Mouse (Mus musculus): ENCODE results near the gene Gtf2h3. TPM values are rescaled to one million over a fixed set of nuclear protein-coding genes. Genes with fewer than 3 reads are reported as not detected.
"Not testable (repeated sequence)": the region's sequence is repeated elsewhere in the genome, so short reads cannot be mapped to it uniquely, and the experiment has no call there.

Gtf2h3 gene
- polyA plus RNA-seq, 1 experiment from 2014 or later, result 49.4 TPM

GRCm38 (mm10) chr5:124599726-124600125, 20.8 kb downstream of the Gtf2h3 start:
- 61% methylated on average over 8 of the region's 8 CpGs for WGBS
- Histone ChIP-seq H3K4me2 (ENCODE audit: low read depth, low read length) (peak overlapping the region; percentile 94; the same call in 1 of the 2 replicates), H3K36me3 (ENCODE audit: control insufficient read depth, insufficient read depth, low read length) (peaks cover 17% of the 10 kb centered on the region)
- H3K9me3 ChIP-seq (ENCODE audit: control insufficient read depth, low read length); ATAC-seq (ENCODE audit: low read depth); H3K9ac ChIP-seq (replicated peaks; ENCODE audit: low read depth, low read length); H3K27me3 ChIP-seq (ENCODE audit: control insufficient read depth, insufficient read depth, low read length); H3K4me3 ChIP-seq (ENCODE audit: low read depth, low read length); H3K4me1 ChIP-seq (ENCODE audit: control insufficient read depth, insufficient read depth, low read length); H3K27ac ChIP-seq (ENCODE audit: low read depth, low read length): not testable (repeated sequence)

- Histone ChIP-seq H3K4me3 (ENCODE audit: low read depth, low read length) (no peak overlapping the region), H3K36me3 (ENCODE audit: control insufficient read depth, insufficient read depth, low read length) (peaks cover 2% of the 10 kb centered on the region; the same call in 1 of the 2 replicates), H3K4me1 (ENCODE audit: control insufficient read depth, insufficient read depth, low read length) (peaks cover 8% of the 10 kb centered on the region), H3K9ac (replicated peaks; ENCODE audit: low read depth, low read length) (no peak overlapping the region), H3K9me3 (ENCODE audit: control insufficient read depth, low read length) (no peaks in the 10 kb centered on the region), H3K27ac (ENCODE audit: low read depth, low read length) (no peak overlapping the region), H3K4me2 (ENCODE audit: low read depth, low read length) (no peak overlapping the region), H3K27me3 (ENCODE audit: control insufficient read depth, insufficient read depth, low read length) (no peaks in the 10 kb centered on the region)
- no peak for ATAC-seq (ENCODE audit: low read depth)
- WGBS, result 71% methylated on average over 5 of the region's 5 CpGs
Measured at GRCm38 (mm10) chr5:124602349-124602748, 23.4 kb downstream of the Gtf2h3 start.

DNA sequence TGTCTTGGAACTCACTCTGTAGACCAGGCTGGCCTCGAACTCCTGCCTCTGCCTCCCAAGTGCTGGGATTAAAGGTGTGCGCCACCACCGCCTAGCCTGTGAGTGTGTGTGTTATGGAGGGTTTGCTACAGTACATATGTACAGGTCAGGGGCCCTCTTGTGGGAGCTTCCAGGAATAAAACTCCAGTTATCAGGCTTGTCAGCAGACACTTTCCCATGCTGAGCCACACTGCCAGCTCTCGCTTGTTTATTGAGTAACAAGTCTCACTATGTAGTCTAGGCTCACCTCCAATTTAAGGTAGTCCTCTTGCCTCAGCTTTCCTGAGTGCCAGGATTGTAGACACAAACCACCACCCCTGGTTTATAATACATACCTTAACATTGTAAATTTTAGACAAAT, 25.4 kb downstream of the Gtf2h3 start:
- no peak overlapping the region for H3K27ac ChIP-seq (ENCODE audit: low read depth, low read length)
- 91% methylated on average over 4 of the region's 4 CpGs for WGBS
- no peak overlapping the region for H3K9ac ChIP-seq (replicated peaks; ENCODE audit: low read depth, low read length)
- no peaks in the 10 kb centered on the region for H3K9me3 ChIP-seq (ENCODE audit: control insufficient read depth, low read length)
- no peak overlapping the region for H3K4me2 ChIP-seq (ENCODE audit: low read depth, low read length)
- no peak for ATAC-seq (ENCODE audit: low read depth)
- no peak overlapping the region for H3K4me3 ChIP-seq (ENCODE audit: low read depth, low read length)
- peaks cover 7% of the 10 kb centered on the region; the same call in 1 of the 2 replicates for H3K36me3 ChIP-seq (ENCODE audit: control insufficient read depth, insufficient read depth, low read length)
- no peaks in the 10 kb centered on the region for H3K27me3 ChIP-seq (ENCODE audit: control insufficient read depth, insufficient read depth, low read length)
- peaks cover 4% of the 10 kb centered on the region for H3K4me1 ChIP-seq (ENCODE audit: control insufficient read depth, insufficient read depth, low read length)

DNA sequence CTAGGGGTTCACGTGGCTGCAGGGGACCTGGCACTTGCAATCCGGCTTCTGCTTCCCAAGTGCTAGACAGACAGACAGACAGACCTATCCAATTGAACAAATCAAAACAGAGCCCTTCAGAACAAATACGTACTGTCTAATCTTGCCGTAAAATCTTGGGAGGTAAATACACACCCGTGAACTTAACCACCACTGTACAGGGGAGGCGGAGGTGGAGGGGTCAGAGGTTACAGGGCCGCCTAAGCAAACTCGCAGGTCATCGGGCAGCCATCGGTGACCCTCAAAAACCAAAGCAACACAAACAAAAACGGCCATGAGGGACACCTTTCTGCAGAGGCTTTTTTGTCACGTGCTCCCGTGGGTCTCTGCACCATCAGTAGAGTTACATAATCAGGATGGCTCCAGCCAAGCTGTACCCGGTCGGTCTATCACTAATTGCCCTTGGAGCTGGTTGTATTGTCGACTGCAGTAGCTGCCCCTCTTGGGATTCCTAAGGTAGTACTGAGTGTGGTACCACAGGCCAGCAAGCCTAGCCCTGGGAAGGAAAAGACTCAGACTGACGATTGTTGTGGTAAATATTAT, 26.2 kb downstream of the Gtf2h3 start:
- Histone ChIP-seq H3K4me2 (ENCODE audit: low read depth, low read length) (no peak overlapping the region), H3K4me3 (ENCODE audit: low read depth, low read length) (no peak overlapping the region), H3K27me3 (ENCODE audit: control insufficient read depth, insufficient read depth, low read length) (no peaks in the 10 kb centered on the region), H3K9me3 (ENCODE audit: control insufficient read depth, low read length) (no peaks in the 10 kb centered on the region), H3K9ac (replicated peaks; ENCODE audit: low read depth, low read length) (no peak overlapping the region), H3K4me1 (ENCODE audit: control insufficient read depth, insufficient read depth, low read length) (no peaks in the 10 kb centered on the region), H3K36me3 (ENCODE audit: control insufficient read depth, insufficient read depth, low read length) (peaks cover 7% of the 10 kb centered on the region; the same call in 1 of the 2 replicates), H3K27ac (ENCODE audit: low read depth, low read length) (no peak overlapping the region)
- WGBS, result 88% methylated on average over 17 of the region's 17 CpGs
- ATAC-seq (ENCODE audit: low read depth), result no peak

GRCm38 (mm10) chr5:124610965-124611364, 32.0 kb downstream of the Gtf2h3 start:
- Histone ChIP-seq H3K4me2 (ENCODE audit: low read depth, low read length) (no peak overlapping the region), H3K36me3 (ENCODE audit: control insufficient read depth, insufficient read depth, low read length) (peaks cover 14% of the 10 kb centered on the region; the same call in 1 of the 2 replicates), H3K27me3 (ENCODE audit: control insufficient read depth, insufficient read depth, low read length) (no peaks in the 10 kb centered on the region), H3K4me3 (ENCODE audit: low read depth, low read length) (no peak overlapping the region), H3K4me1 (ENCODE audit: control insufficient read depth, insufficient read depth, low read length) (no peaks in the 10 kb centered on the region), H3K9ac (replicated peaks; ENCODE audit: low read depth, low read length) (no peak overlapping the region), H3K9me3 (ENCODE audit: control insufficient read depth, low read length) (no peaks in the 10 kb centered on the region), H3K27ac (ENCODE audit: low read depth, low read length) (no peak overlapping the region)
- 73% methylated on average over 10 of the region's 10 CpGs for WGBS
- no peak for ATAC-seq (ENCODE audit: low read depth)

GRCm38 (mm10) chr5:124614709-124615108, 35.8 kb downstream of the Gtf2h3 start:
- Histone ChIP-seq H3K4me3 (ENCODE audit: low read depth, low read length) (no peak overlapping the region), H3K9me3 (ENCODE audit: control insufficient read depth, low read length) (no peaks in the 10 kb centered on the region), H3K9ac (replicated peaks; ENCODE audit: low read depth, low read length) (no peak overlapping the region), H3K27ac (ENCODE audit: low read depth, low read length) (no peak overlapping the region), H3K4me2 (ENCODE audit: low read depth, low read length) (no peak overlapping the region), H3K36me3 (ENCODE audit: control insufficient read depth, insufficient read depth, low read length) (peaks cover 7% of the 10 kb centered on the region), H3K4me1 (ENCODE audit: control insufficient read depth, insufficient read depth, low read length) (no peaks in the 10 kb centered on the region), H3K27me3 (ENCODE audit: control insufficient read depth, insufficient read depth, low read length) (no peaks in the 10 kb centered on the region)
- 87% methylated on average over 11 of the region's 11 CpGs for WGBS
- ATAC-seq (ENCODE audit: low read depth), result no peak

- 83% methylated on average over 10 of the region's 10 CpGs for WGBS
- Histone ChIP-seq H3K9ac (replicated peaks; ENCODE audit: low read depth, low read length) (no peak overlapping the region), H3K27me3 (ENCODE audit: control insufficient read depth, insufficient read depth, low read length) (no peaks in the 10 kb centered on the region), H3K4me2 (ENCODE audit: low read depth, low read length) (no peak overlapping the region), H3K36me3 (ENCODE audit: control insufficient read depth, insufficient read depth, low read length) (no peaks in the 10 kb centered on the region; the same call in 1 of the 2 replicates), H3K9me3 (ENCODE audit: control insufficient read depth, low read length) (no peaks in the 10 kb centered on the region), H3K4me3 (ENCODE audit: low read depth, low read length) (no peak overlapping the region), H3K27ac (ENCODE audit: low read depth, low read length) (no peak overlapping the region), H3K4me1 (ENCODE audit: control insufficient read depth, insufficient read depth, low read length) (no peaks in the 10 kb centered on the region)
- no peak for ATAC-seq (ENCODE audit: low read depth)
Measured at GRCm38 (mm10) chr5:124618711-124619110, 39.8 kb downstream of the Gtf2h3 start.

DNA sequence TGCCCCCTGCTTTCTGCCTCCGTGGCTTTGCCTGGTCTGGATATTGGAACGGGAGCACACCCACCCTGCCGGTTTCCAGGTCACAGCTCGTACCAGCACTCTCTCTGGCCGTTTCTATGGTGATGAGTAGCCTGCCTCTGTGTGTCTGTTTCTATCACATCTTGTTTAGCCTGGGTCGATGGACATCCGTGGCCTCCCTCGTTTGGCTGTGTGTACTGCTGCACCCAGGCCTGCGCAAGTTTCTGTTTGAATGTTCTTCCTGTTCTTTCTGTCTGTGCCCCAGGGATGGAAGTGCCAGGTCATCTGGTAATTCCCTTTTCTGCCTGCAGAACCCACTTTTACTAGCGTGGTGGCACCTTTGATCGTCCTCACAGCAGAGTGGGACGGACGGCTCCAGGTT, 42.4 kb downstream of the Gtf2h3 start:
- no peak for ATAC-seq (ENCODE audit: low read depth)
- no peaks in the 10 kb centered on the region for H3K9me3 ChIP-seq (ENCODE audit: control insufficient read depth, low read length)
- no peak overlapping the region for H3K9ac ChIP-seq (replicated peaks; ENCODE audit: low read depth, low read length)
- H3K4me3 ChIP-seq (ENCODE audit: low read depth, low read length), result no peak overlapping the region
- H3K27ac ChIP-seq (ENCODE audit: low read depth, low read length), result no peak overlapping the region
- H3K27me3 ChIP-seq (ENCODE audit: control insufficient read depth, insufficient read depth, low read length), result no peaks in the 10 kb centered on the region
- no peaks in the 10 kb centered on the region for H3K4me1 ChIP-seq (ENCODE audit: control insufficient read depth, insufficient read depth, low read length)
- WGBS, result 69% methylated on average over 13 of the region's 13 CpGs
- H3K4me2 ChIP-seq (ENCODE audit: low read depth, low read length), result no peak overlapping the region
- no peaks in the 10 kb centered on the region; the same call in 1 of the 2 replicates for H3K36me3 ChIP-seq (ENCODE audit: control insufficient read depth, insufficient read depth, low read length)

GRCm38 (mm10) chr5:124622890-124623289, 44.0 kb downstream of the Gtf2h3 start:
- Histone ChIP-seq H3K9ac (replicated peaks; ENCODE audit: low read depth, low read length) (no peak overlapping the region), H3K4me3 (ENCODE audit: low read depth, low read length) (no peak overlapping the region), H3K27me3 (ENCODE audit: control insufficient read depth, insufficient read depth, low read length) (no peaks in the 10 kb centered on the region), H3K27ac (ENCODE audit: low read depth, low read length) (no peak overlapping the region), H3K4me2 (ENCODE audit: low read depth, low read length) (no peak overlapping the region), H3K4me1 (ENCODE audit: control insufficient read depth, insufficient read depth, low read length) (peaks cover under 1% of the 10 kb centered on the region; the same call in 1 of the 2 replicates), H3K36me3 (ENCODE audit: control insufficient read depth, insufficient read depth, low read length) (no peaks in the 10 kb centered on the region), H3K9me3 (ENCODE audit: control insufficient read depth, low read length) (no peaks in the 10 kb centered on the region)
- no peak for ATAC-seq (ENCODE audit: low read depth)
- WGBS, result 85% methylated on average over 15 of the region's 15 CpGs
